Mouse (Mus musculus): ENCODE results near the gene Prkab2.
A peak's percentile ranks its signal among the peaks of the same experiment; 100 is the strongest.

The Prkab2 gene

GRCm38 (mm10) chr3:97657655-97658411, at the start of gene Prkab2:
Gene Prkab2, plus strand, starts transcription at chr3:97658193.
- peak; percentile 96 for DNase-seq (ENCODE audit: low spot score)

DNA sequence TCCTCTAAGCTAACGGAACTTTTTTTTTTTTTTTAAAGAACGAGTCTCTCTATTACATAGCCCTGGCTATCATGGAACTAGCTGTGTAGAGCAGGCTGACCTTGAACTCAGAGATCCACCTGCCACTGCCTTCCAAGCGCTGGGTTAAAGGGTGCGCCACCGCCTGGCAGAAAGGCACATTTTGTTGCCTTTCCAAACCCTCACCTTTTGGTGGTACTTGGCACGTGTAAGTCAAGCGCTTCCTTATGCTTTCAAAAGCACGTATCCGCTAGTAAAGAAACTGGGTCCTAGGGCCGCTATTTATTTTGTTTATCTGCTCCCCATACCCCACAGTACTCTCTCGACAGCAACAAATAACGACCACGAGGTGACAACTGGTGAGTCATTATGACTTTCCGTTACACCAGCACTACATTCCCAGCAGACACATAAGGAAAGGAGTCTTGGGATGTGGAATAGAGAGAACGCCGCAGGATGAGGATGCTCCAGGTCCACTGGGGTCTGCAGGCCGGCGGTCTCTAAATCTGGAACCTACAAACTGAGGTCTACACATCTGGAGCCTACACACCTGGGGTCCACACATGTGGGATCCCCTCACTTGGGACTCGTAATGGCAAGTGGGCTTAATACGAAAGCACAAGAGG, 48.7 kb upstream of the Prkab2 start:
- DNase-seq (ENCODE audit: low spot score), result no peak

DNA sequence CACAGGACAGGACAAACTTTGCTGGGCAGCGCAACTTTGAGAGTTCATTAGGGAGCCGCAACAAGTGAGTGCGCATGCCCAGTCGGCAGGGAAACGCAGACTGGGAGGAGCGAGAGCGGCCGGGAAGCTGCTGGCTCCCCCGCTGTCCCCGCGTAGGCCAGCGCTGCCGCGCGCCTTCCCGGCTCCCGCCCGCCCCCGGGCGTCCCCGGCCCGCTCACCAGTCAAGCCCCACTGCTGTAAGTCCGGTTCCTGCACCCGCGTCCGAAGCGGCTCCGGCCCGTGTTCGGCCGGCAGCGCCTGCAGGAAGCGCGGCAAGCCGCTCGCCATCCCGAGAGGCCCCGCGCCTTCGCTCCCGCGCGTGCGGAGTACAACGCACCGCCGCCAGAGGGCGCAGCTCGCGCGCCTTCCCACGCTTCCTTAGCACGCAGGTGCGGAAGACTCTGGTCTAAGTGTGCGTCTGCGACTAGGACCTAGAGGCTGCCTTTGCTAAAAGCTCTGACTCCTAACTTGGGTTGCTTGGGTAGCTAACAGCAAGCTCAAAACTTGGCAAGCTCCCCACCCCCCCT, 48.1 kb upstream of the Prkab2 start, which contains the start of gene Chd1l:
Gene Chd1l, minus strand, starts transcription at position 359 of the 566 bp plus-strand sequence.
- DNase-seq (ENCODE audit: low spot score), result peak; percentile 71

DNA sequence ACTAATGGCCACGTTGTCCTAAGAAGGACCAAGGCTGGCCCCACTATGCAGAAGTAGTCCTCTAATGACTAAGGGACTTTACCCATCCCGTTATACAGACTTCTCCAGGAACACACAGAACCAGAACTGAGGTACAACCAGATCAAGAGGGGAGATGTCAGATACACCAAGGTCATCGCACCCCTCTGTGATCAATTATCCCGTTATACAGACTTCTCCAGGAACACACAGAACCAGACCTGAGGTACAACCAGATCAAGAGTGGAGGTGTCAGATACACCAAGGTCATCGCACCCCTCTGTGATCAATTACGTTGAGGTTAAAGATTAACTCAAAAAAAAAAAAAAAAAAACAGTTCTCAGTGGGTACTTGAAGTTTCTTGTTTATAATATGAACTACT, 47.0 kb upstream of the Prkab2 start:
- no peak for DNase-seq (ENCODE audit: low spot score)

GRCm38 (mm10) chr3:97615154-97615553, 42.8 kb upstream of the Prkab2 start:
- no peak for DNase-seq (ENCODE audit: low spot score)

- DNase-seq (ENCODE audit: low spot score), result no peak
Observed at GRCm38 (mm10) chr3:97615933-97616332, 42.1 kb upstream of the Prkab2 start.

- DNase-seq (ENCODE audit: low spot score), result no peak
Observed at GRCm38 (mm10) chr3:97617091-97617825, 40.7 kb upstream of the Prkab2 start.

GRCm38 (mm10) chr3:97617899-97618298, 40.1 kb upstream of the Prkab2 start:
- DNase-seq (ENCODE audit: low spot score), result no peak

DNA sequence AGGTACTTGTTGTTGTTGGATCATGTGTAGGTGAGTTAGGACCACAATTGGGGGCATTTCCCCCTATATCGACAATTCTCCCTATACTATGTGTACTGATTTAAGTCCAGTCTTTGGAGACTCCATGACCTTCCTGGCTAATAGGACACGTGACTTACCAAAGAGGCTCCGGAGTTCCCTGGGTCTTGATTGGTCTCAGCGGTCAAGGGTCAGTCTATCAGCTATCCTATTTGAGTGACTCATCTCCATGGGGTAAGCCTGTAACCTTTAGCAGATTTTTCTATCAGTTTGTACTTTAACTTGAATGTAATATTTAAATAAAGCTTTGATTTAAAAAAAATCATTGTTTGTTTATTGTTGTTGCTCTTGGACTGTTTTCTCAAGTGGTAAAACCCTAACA, 37.3 kb upstream of the Prkab2 start:
- DNase-seq (ENCODE audit: low spot score), result no peak

DNA sequence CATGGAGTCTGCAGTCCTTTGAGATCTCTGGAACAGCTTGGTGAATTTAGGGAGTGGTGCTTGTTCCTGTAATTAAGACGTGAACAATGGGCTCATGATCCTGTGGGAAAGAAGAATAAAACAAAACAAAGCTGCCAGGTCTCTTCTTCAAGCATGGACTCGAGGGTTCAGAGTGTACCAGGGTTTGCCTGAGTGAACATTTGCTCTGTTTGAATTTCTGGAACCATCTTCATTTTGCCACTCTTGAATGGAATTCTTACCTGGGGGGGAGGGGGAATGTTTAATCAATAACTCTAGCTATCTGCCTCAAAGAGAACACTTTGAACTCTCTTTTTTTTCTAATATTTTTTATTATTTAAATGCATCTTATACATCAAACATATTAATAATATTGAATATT, 33.4 kb upstream of the Prkab2 start:
- no peak for DNase-seq (ENCODE audit: low spot score)

GRCm38 (mm10) chr3:97627893-97628292, 30.1 kb upstream of the Prkab2 start:
- DNase-seq (ENCODE audit: low spot score), result no peak

DNA sequence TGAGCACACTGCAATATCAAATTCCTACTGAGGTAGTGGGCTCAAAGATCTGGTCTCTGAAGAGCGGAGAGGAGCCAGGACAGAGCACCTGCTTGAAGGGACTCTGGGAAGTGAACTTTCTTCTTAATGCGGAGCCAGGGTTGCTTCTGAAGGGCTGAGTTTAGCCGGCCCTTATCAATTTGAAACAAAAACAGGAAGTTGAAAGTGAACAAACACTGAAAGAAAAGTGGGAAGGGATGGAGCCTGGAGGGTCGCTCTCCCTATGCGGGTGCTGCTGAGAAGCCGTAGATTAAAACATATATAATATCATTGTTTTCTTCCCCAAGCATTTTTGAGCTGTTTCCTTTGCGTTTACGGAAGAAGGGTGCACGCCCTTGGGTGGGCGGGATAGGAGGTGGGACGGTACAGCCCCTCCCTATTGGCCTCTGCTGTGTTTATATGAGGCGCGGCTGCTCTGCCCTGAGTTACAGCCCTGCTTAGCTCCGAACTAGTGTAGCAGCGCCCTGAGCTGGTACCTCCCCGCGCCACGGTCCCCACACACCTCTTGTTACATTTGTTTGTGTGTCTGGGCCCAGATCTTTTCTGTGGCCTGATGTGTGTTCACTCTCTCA, 29.5 kb upstream of the Prkab2 start, which contains the start of gene Fmo5:
Gene Fmo5, plus strand, starts transcription at position 414 of the 611 bp plus-strand sequence.
- DNase-seq (ENCODE audit: low spot score), result no peak

DNA sequence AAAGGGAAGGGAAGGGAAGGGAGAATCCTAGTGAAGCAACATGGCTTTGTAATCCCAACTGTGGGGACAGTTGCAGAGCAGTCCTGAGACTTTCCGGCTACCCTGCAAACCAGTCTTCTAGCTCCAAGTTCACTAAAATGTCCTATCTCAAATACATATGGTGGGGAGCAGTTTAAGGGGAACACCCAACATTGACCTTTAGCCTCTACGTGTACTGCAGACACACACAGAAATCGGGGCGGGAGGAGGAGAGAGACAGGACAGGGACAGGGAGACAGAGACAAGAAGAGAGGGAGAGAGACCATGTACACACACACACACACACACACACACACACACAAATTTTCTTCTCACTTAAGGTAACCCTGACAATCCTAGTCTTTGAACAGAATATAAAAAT, 28.1 kb upstream of the Prkab2 start:
- DNase-seq (ENCODE audit: low spot score), result no peak

DNA sequence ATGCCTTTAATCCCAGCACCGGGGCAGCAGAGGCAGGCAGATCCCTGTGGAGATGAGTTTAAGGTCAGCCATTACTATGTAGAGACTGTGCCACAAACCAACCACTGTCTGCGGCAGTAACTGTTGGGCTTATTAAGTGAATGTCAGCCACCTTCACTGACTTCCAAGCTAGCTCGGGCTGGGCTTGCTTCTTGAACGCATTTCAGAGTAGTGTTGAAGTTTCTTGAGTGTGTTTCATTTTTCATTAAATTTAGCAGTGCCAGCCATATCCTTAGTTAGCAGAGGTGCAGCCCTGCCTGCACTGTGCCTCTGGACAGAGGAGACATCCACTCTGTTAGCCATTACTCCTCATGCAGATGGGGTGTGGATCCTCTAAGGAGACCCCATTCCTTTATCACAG, 27.2 kb upstream of the Prkab2 start:
- DNase-seq (ENCODE audit: low spot score), result no peak

GRCm38 (mm10) chr3:97631258-97631860, 26.6 kb upstream of the Prkab2 start:
- DNase-seq (ENCODE audit: low spot score), result no peak

GRCm38 (mm10) chr3:97633456-97633855, 24.5 kb upstream of the Prkab2 start:
- DNase-seq (ENCODE audit: low spot score), result no peak

- no peak for DNase-seq (ENCODE audit: low spot score)
Observed at GRCm38 (mm10) chr3:97634288-97634761, 23.7 kb upstream of the Prkab2 start.

DNA sequence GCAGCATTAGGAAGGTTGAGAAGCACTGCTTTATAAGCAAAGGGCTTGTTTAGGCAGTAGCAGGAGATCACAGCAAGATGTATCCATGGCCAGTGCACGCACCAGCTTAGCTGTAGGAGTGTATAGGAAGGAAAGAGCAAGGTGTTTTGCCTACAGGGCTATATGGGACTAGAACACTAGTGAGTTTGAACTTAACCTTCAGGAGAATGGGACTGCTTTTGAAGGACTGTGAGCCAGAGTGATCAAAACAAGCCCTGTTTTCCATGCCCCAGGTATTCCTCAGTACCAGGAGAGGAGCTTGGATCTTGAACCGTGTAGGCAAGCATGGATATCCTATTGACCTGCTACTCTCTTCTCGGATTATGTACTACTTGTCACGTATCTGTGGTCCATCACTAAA, 16.6 kb upstream of the Prkab2 start:
- DNase-seq (ENCODE audit: low spot score), result no peak

DNA sequence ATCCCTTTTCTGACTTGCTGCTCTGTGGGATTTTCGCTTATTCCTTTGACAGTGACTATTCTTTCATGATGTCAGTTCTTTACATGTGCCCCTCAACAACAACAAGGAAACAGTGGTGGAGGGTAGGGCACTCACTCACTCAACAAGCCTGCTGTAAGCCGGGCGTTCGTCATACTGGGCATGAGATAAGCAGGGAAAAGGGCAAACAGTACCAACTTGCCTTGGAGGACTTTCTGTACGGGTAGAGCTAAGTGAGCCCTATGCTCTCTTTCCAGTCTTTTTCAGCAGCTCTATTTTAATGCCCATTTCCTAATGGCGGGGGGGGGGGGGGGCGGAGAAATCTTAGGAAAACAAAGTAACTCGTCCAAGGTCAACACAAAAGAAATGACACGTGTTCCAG, 16.0 kb upstream of the Prkab2 start:
- no peak for DNase-seq (ENCODE audit: low spot score)

- DNase-seq (ENCODE audit: low spot score), result no peak
Observed at GRCm38 (mm10) chr3:97648518-97648917, 9.5 kb upstream of the Prkab2 start.

- DNase-seq (ENCODE audit: low spot score), result no peak
Observed at GRCm38 (mm10) chr3:97649022-97649421, 9.0 kb upstream of the Prkab2 start.

DNA sequence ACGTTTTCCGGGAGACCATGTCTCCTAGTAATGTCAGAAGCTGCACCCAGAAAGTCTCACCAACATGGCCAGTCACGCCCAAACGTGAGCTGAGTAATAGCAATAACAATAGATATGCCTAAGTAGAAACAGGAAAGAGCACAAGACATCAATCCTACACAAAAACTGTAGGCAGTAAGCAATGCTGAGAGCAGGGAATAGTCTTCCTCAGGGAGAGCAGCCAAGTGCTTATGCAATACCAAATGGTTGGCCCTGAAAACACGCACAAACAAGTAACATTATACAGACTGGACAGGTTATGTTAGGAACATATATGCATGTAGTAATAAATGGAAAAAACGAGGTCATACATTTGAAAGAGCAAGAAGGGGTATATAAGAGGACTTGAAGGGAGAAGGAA, 8.5 kb upstream of the Prkab2 start:
- no peak for DNase-seq (ENCODE audit: low spot score)

Measured in layer of hippocampus, adult 9-10 months (tissue).